Mouse (Mus musculus) embryonic facial prominence, embryonic 15.5 days (tissue): ENCODE results near the gene Arfgef3. TPM values are rescaled to one million over a fixed set of nuclear protein-coding genes. Genes with fewer than 3 reads are reported as not detected.

Experiments
- ATAC-seq: fragments of 200-750 bp; cut with Nextera tagmentation; 2 replicates; pipeline ENCODE4 v1.8.0; 2017; ENCODE audit warnings: low read depth, moderate TSS enrichment; ENCODE audit not compliant: insufficient number of reproducible peaks, low FRiP score, low TSS enrichment
- H3K27ac ChIP-seq: fragments of 300-500 bp; sonication (generic); replicated peaks from 2 replicates; pipeline ENCODE4 v1.5.1; 2015; ENCODE audit warnings: mild to moderate bottlenecking, inconsistent platforms
- H3K27me3 ChIP-seq: fragments of 300-500 bp; sonication (generic); 2 replicates; pipeline ENCODE4 v1.6.1; 2015; ENCODE audit warnings: inconsistent platforms
- H3K36me3 ChIP-seq: fragments of 300-500 bp; sonication (generic); 2 replicates; pipeline ENCODE4 v1.6.1; 2015; ENCODE audit warnings: mild to moderate bottlenecking, inconsistent platforms
- H3K4me1 ChIP-seq: fragments of 300-500 bp; sonication (generic); 2 replicates; pipeline ENCODE4 v1.6.1; 2015; ENCODE audit warnings: inconsistent platforms
- H3K4me2 ChIP-seq: fragments of 300-500 bp; sonication (generic); replicated peaks from 2 replicates; pipeline ENCODE4 v1.6.1; 2015; ENCODE audit warnings: mild to moderate bottlenecking, inconsistent platforms
- H3K4me3 ChIP-seq: fragments of 300-500 bp; sonication (generic); replicated peaks from 2 replicates; pipeline ENCODE4 v1.5.1; 2015; ENCODE audit warnings: mild to moderate bottlenecking, inconsistent platforms
- H3K9ac ChIP-seq: fragments of 300-500 bp; sonication (generic); 2 replicates; pipeline ENCODE4 v1.6.1; 2015; ENCODE audit warnings: inconsistent platforms
- H3K9me3 ChIP-seq: fragments of 300-500 bp; sonication (generic); replicated peaks from 2 replicates; pipeline ENCODE4 v1.6.1; 2016; ENCODE audit warnings: inconsistent platforms
- WGBS: fragments of 180-500 bp; shearing (Covaris S2); methylation state at CpG from one replicate; pipeline ENCODE4 v1.1.7; 2015; 5-methylcytosine and 5-hydroxymethylcytosine counted together
- polyA plus RNA-seq: library from polyadenylated mRNA; unstranded; fragments of >200 nt; fragmentation: Nextera tagmentation; extraction: Ambion mirVana; gene quantifications from 2 replicates; pipeline ENCODE4 v1.2.1, GENCODE M21; 2015

Arfgef3 gene
- polyA plus RNA-seq, 1 experiment from 2014 or later, result 0.87 TPM

- no peak for ATAC-seq
- no peaks in the 10 kb centered on the region for H3K36me3 ChIP-seq
- H3K27ac ChIP-seq, result no peak overlapping the region
- 89% methylated on average over 1 of the region's 1 CpGs for WGBS
- H3K27me3 ChIP-seq, result no peaks in the 10 kb centered on the region
- H3K4me2 ChIP-seq, result no peak overlapping the region
- H3K4me1 ChIP-seq, result no peaks in the 10 kb centered on the region
- no peak overlapping the region for H3K9ac ChIP-seq
- H3K4me3 ChIP-seq, result no peak overlapping the region
- no peaks in the 10 kb centered on the region for H3K9me3 ChIP-seq
Observed at GRCm38 (mm10) chr10:18728548-18728947, 15.2 kb downstream of the Arfgef3 start.

GRCm38 (mm10) chr10:18711436-18711835, 32.3 kb downstream of the Arfgef3 start:
- H3K9ac ChIP-seq, result no peak overlapping the region
- H3K27ac ChIP-seq, result no peak overlapping the region
- no peak overlapping the region for H3K4me2 ChIP-seq
- 81% methylated on average over 4 of the region's 4 CpGs for WGBS
- H3K36me3 ChIP-seq, result no peaks in the 10 kb centered on the region
- no peaks in the 10 kb centered on the region for H3K4me1 ChIP-seq
- ATAC-seq, result no peak
- no peaks in the 10 kb centered on the region for H3K27me3 ChIP-seq
- no peak overlapping the region for H3K4me3 ChIP-seq
- H3K9me3 ChIP-seq, result no peaks in the 10 kb centered on the region

GRCm38 (mm10) chr10:18710949-18711348, 32.8 kb downstream of the Arfgef3 start:
- no peak for ATAC-seq
- no peaks in the 10 kb centered on the region for H3K4me1 ChIP-seq
- no peak overlapping the region for H3K4me3 ChIP-seq
- H3K36me3 ChIP-seq, result no peaks in the 10 kb centered on the region
- 51% methylated on average over 6 of the region's 6 CpGs for WGBS
- no peaks in the 10 kb centered on the region for H3K27me3 ChIP-seq
- no peak overlapping the region for H3K4me2 ChIP-seq
- no peak overlapping the region for H3K9ac ChIP-seq
- no peaks in the 10 kb centered on the region for H3K9me3 ChIP-seq
- no peak overlapping the region for H3K27ac ChIP-seq

- H3K27ac ChIP-seq, result no peak overlapping the region
- H3K9me3 ChIP-seq, result no peaks in the 10 kb centered on the region
- 75% methylated on average over 2 of the region's 2 CpGs for WGBS
- H3K36me3 ChIP-seq, result no peaks in the 10 kb centered on the region
- H3K4me3 ChIP-seq, result no peak overlapping the region
- no peak overlapping the region for H3K9ac ChIP-seq
- no peak for ATAC-seq
- H3K4me1 ChIP-seq, result no peaks in the 10 kb centered on the region
- no peak overlapping the region for H3K4me2 ChIP-seq
- no peaks in the 10 kb centered on the region for H3K27me3 ChIP-seq
Observed at GRCm38 (mm10) chr10:18709836-18710235, 33.9 kb downstream of the Arfgef3 start.

- Histone ChIP-seq H3K27me3 (no peaks in the 10 kb centered on the region), H3K27ac (no peak overlapping the region), H3K4me2 (no peak overlapping the region), H3K4me3 (no peak overlapping the region), H3K9me3 (no peaks in the 10 kb centered on the region), H3K4me1 (no peaks in the 10 kb centered on the region), H3K9ac (no peak overlapping the region), H3K36me3 (no peaks in the 10 kb centered on the region)
- 80% methylated on average over 1 of the region's 1 CpGs for WGBS
- ATAC-seq, result no peak
Observed at GRCm38 (mm10) chr10:18708641-18709040, 35.1 kb downstream of the Arfgef3 start.

- no peak overlapping the region for H3K4me2 ChIP-seq
- no peak overlapping the region for H3K9ac ChIP-seq
- H3K27me3 ChIP-seq, result no peaks in the 10 kb centered on the region
- H3K36me3 ChIP-seq, result no peaks in the 10 kb centered on the region
- no peak overlapping the region for H3K27ac ChIP-seq
- H3K4me1 ChIP-seq, result no peaks in the 10 kb centered on the region
- ATAC-seq, result no peak
- WGBS, result 53% methylated on average over 4 of the region's 4 CpGs
- H3K4me3 ChIP-seq, result no peak overlapping the region
- H3K9me3 ChIP-seq, result no peaks in the 10 kb centered on the region
Observed at GRCm38 (mm10) chr10:18704393-18705120, 39.2 kb downstream of the Arfgef3 start.

GRCm38 (mm10) chr10:18701517-18701916, 42.2 kb downstream of the Arfgef3 start:
- ATAC-seq, result no peak
- Histone ChIP-seq H3K9me3 (no peaks in the 10 kb centered on the region), H3K4me2 (no peak overlapping the region), H3K4me1 (no peaks in the 10 kb centered on the region), H3K36me3 (no peaks in the 10 kb centered on the region), H3K27ac (no peak overlapping the region), H3K27me3 (no peaks in the 10 kb centered on the region), H3K9ac (no peak overlapping the region), H3K4me3 (no peak overlapping the region)

GRCm38 (mm10) chr10:18700117-18700516, 43.6 kb downstream of the Arfgef3 start:
- WGBS, result 55% methylated on average over 2 of the region's 2 CpGs
- no peaks in the 10 kb centered on the region for H3K9me3 ChIP-seq
- H3K4me1 ChIP-seq, result no peaks in the 10 kb centered on the region
- H3K36me3 ChIP-seq, result no peaks in the 10 kb centered on the region
- no peak overlapping the region for H3K4me3 ChIP-seq
- no peak overlapping the region for H3K27ac ChIP-seq
- no peak for ATAC-seq
- no peak overlapping the region for H3K9ac ChIP-seq
- no peaks in the 10 kb centered on the region for H3K27me3 ChIP-seq
- no peak overlapping the region for H3K4me2 ChIP-seq

GRCm38 (mm10) chr10:18699151-18699550, 44.6 kb downstream of the Arfgef3 start:
- WGBS, result 55% methylated on average over 2 of the region's 2 CpGs
- no peak overlapping the region for H3K9ac ChIP-seq
- no peak overlapping the region for H3K4me2 ChIP-seq
- H3K27ac ChIP-seq, result no peak overlapping the region
- H3K36me3 ChIP-seq, result no peaks in the 10 kb centered on the region
- no peaks in the 10 kb centered on the region for H3K27me3 ChIP-seq
- no peaks in the 10 kb centered on the region for H3K9me3 ChIP-seq
- H3K4me1 ChIP-seq, result no peaks in the 10 kb centered on the region
- no peak overlapping the region for H3K4me3 ChIP-seq
- no peak for ATAC-seq

- no peak overlapping the region for H3K4me2 ChIP-seq
- H3K36me3 ChIP-seq, result no peaks in the 10 kb centered on the region
- no peak for ATAC-seq
- no peaks in the 10 kb centered on the region for H3K27me3 ChIP-seq
- no peaks in the 10 kb centered on the region for H3K4me1 ChIP-seq
- no peaks in the 10 kb centered on the region for H3K9me3 ChIP-seq
- WGBS, result 31% methylated on average over 6 of the region's 6 CpGs
- H3K9ac ChIP-seq, result no peak overlapping the region
- no peak overlapping the region for H3K4me3 ChIP-seq
- H3K27ac ChIP-seq, result no peak overlapping the region
Observed at GRCm38 (mm10) chr10:18696461-18696860, 47.3 kb downstream of the Arfgef3 start.

GRCm38 (mm10) chr10:18688234-18688633, 55.5 kb downstream of the Arfgef3 start:
- Histone ChIP-seq H3K4me2 (no peak overlapping the region), H3K9ac (no peak overlapping the region), H3K27me3 (no peaks in the 10 kb centered on the region), H3K4me3 (no peak overlapping the region), H3K4me1 (0 out of 2 replicates have a peak, but pooled peaks cover 4% of the 10 kb centered on the region), H3K36me3 (no peaks in the 10 kb centered on the region), H3K27ac (no peak overlapping the region), H3K9me3 (no peaks in the 10 kb centered on the region)
- 39% methylated on average over 2 of the region's 2 CpGs for WGBS
- no peak for ATAC-seq

GRCm38 (mm10) chr10:18681385-18681954, 62.3 kb downstream of the Arfgef3 start:
- H3K36me3 ChIP-seq, result no peaks in the 10 kb centered on the region
- H3K9ac ChIP-seq, result no peak overlapping the region
- no peak overlapping the region for H3K27ac ChIP-seq
- H3K9me3 ChIP-seq, result no peaks in the 10 kb centered on the region
- WGBS, result 82% methylated on average over 2 of the region's 2 CpGs
- no peaks in the 10 kb centered on the region for H3K4me1 ChIP-seq
- no peaks in the 10 kb centered on the region for H3K27me3 ChIP-seq
- no peak for ATAC-seq
- H3K4me3 ChIP-seq, result no peak overlapping the region
- no peak overlapping the region for H3K4me2 ChIP-seq
